Mouse (Mus musculus) liver (tissue): Measurements from ENCODE around the gene Pfkp.
A peak's percentile ranks its signal among the peaks of the same experiment; 100 is the strongest.

ENCODE experiments used
- DNase-seq: peaks from one replicate; pipeline ENCODE4 v3.0.0-alpha.2; 2020; ENCODE audit warnings: mixed read lengths

The Pfkp gene

DNA sequence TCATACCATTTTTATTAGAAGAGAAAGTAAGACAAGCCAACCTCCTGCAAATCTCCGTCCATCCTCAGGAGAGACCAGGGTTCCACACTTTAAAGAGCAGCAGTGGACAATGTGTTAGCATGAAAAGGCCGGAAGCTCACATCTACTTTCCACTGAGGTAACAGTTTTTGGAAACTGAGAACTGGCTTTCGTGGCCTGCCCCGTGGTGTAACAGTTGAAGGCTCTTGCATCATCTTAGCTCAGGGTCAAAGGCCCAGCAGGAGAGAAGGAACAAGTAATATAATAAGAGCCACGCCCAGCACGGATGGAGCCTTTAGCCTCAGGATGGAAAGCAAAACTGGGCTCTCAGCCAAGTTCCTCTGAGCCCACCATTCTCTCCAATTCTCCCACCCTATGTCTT lies 12.1 kb downstream of the Pfkp start:
- DNase-seq: peak; percentile 19

DNA sequence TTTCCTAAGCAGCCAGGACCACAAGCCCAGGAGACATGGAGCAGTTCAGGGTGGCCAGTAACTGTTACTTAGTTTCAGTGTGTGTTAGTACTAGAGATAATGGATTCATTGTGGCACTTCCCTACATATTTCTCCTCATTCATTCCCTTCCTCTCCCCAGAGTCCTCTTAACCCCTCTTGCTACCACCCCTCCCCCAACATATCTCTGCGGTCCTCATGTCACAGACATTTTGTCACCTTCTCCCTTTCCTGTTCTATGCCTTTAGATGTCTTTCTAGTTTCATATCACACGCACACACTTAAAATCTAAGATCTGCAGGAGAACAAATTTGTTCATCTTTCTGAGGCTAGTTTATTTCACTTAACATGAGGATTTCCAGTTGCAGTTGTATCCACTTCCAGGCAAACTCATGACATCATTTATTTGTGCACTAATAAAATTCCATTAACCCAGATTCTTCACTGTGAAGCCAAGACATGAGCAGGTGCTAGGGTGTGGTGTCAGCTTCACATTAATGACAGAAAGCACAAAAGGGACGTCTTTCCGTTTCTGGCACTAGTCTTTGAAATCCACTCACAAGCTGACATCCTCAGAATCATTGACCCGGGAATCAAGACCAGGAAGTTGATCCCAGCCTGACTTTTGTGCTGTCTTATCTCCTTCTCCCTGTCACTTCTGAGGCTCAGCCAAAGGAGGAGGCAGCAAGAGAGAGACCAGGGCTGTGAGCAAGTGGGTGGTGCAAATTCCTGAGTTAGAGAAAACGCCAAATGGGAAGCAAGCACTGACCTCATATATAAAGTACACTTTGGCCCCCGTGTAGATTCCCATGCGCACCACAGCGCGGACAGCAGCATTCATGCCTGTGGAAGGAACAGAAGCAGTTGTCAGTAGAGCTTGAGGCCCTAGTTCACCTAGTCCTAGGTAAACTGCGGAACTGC lies 13.2 kb downstream of the Pfkp start:
- DNase-seq: peak; percentile 7

DNA sequence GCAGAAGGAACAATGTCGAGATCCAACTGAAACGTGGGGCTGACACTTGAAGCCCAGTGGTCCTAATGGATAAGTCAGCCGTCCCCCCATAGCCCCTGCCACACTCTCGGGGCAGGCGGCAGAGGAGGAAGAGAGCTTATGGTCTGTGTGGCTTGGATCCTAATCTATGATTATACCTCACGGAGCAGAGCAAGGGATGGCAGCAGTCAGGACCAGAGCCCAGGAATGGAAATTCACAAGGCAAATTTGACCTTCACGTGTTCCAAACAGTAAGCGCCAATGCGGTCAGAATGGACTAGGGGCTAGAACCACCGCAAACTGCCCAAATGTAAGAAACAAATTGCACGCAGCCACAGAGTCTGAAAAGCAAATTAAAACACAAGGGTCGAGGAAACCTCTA lies 14.5 kb downstream of the Pfkp start:
- no peak for DNase-seq

DNA sequence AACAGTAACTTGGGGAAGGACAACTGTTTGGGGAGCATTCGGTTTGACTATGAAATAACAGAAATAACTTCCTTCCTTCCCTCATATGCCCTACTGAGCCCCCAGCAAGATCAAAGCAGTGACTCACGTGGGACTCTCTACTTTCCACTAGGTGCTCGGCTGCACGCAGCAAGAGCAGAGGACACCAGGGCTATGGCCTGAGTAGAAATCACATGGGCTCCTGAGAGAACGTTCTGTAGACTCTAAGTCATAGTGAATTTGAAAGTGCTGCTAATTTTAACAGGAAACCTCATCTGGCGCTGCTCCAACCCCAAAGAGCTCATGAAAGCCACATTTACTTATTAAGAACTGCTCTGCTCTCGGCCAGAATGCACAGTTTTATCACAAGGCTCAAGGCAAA lies 15.1 kb downstream of the Pfkp start:
- DNase-seq: no peak

GRCm38 (mm10) chr13:6632935-6633334 lies 15.6 kb downstream of the Pfkp start:
- no peak for DNase-seq

GRCm38 (mm10) chr13:6632513-6632912 lies 16.1 kb downstream of the Pfkp start:
- no peak for DNase-seq

- DNase-seq: no peak
Measured at GRCm38 (mm10) chr13:6631772-6632510, 16.6 kb downstream of the Pfkp start.

GRCm38 (mm10) chr13:6630660-6631059 lies 17.9 kb downstream of the Pfkp start:
- no peak for DNase-seq

- DNase-seq: no peak
Measured at GRCm38 (mm10) chr13:6629927-6630326, 18.6 kb downstream of the Pfkp start.

GRCm38 (mm10) chr13:6628998-6629764 lies 19.4 kb downstream of the Pfkp start:
- no peak for DNase-seq

- no peak for DNase-seq
Measured at GRCm38 (mm10) chr13:6628261-6628660, 20.3 kb downstream of the Pfkp start.

- DNase-seq: no peak
Measured at GRCm38 (mm10) chr13:6627352-6627751, 21.2 kb downstream of the Pfkp start.

DNA sequence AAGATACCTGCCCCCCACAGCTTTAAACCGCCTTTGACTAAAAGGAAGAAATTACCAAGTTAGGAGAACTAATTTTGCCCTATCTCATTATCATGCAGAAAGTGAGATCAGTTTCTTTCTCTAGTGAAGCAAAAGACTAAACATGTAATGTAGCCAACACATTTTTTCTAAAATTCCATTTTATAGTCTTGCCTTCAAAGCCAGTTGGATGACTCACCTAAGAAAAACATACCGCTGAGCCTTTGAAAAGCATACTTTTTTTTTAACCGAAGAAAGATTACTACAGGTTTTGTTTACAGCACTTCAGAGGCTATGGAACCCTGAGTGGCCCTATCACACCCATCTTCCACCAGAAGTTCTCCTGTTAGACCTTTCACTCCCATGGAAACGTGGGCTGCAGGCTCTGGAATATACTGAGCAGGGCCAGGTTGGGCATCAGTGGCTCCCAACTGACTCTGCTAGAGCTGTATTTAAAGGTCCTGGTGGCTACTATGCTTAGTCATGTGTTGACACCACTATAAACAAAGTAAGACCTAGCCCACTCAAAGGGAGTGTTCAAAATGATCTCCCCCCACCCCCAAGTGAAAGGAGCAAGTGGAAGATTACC lies 22.0 kb downstream of the Pfkp start:
- DNase-seq: no peak

GRCm38 (mm10) chr13:6625942-6626341 lies 22.6 kb downstream of the Pfkp start:
- DNase-seq: no peak

DNA sequence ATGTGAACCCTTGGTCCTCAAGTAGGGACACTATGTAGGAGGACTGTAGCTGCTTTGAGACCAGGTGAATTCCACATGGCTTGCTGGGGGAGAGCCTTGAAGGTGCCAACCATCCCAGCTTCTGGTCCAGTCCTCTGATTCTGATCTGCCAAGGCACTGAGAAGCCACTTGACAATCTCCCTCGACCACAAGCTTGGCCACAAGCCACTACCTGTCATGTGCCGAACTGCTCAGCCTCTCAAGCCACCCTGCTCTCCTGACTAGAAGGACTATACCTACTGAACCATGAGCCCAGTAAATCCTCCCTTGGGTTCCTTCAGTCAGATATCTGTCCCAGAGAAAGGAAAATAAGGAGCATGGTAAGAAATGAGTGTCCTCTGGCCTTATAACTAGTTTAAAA lies 24.0 kb downstream of the Pfkp start:
- DNase-seq: no peak

- DNase-seq: no peak
Measured at GRCm38 (mm10) chr13:6624121-6624520, 24.5 kb downstream of the Pfkp start.

GRCm38 (mm10) chr13:6621831-6622230 lies 26.7 kb downstream of the Pfkp start:
- no peak for DNase-seq

DNA sequence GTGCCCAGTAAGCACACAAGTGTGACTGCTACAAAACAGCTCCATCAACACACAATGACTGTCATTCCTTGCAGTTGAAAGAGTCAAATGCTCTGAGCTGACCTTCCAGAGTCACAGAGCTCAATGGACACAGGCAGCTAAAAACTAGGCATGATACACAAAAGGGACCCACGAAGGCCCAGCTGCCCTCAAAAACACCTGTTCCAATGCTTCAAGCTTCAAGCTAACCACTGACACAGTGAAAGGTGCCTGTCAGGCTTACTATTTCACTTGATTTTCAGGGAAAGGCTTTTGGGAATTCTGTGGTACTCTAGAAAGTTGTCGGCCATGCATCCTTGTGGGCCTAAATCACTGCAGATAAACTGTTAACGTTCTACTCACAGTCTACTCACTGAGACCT lies 28.3 kb downstream of the Pfkp start:
- DNase-seq: no peak

- DNase-seq: no peak
Measured at GRCm38 (mm10) chr13:6618711-6619110, 29.9 kb downstream of the Pfkp start.

DNA sequence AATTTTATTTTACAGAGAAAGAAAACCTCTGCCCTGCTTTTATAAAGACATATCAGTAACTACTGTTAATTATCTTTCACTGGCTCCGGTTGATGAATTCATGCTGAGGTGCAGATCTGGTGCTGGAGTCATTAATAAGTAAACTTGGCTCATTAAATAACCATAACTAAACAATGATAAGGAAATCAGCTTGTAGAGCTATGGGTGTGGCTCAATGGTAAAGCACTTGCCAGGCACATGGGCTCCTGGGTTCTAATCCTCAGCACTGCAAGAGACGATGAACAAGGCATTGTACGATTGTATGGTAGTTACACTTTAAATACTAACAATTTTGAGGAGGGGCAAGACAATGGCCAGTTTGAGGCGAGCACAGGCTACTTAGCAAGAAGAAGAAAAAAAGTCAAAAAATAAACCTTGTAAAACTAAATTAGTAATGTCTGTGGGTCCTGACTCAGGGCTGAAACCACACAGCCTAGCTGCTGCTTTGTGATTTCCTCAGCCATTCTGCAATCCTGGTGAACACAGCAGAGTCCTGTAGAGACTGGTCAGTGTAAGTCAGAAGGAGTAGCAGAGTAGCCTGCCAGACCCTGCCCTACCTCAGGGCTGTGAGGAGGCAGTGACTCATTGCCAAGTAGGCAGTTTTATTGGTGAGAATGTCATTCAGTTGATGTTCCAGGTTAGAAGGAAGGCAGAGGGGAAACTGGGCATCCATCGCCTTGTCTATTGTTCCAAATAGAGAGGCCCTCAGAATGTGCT lies 34.7 kb downstream of the Pfkp start:
- DNase-seq: no peak

DNA sequence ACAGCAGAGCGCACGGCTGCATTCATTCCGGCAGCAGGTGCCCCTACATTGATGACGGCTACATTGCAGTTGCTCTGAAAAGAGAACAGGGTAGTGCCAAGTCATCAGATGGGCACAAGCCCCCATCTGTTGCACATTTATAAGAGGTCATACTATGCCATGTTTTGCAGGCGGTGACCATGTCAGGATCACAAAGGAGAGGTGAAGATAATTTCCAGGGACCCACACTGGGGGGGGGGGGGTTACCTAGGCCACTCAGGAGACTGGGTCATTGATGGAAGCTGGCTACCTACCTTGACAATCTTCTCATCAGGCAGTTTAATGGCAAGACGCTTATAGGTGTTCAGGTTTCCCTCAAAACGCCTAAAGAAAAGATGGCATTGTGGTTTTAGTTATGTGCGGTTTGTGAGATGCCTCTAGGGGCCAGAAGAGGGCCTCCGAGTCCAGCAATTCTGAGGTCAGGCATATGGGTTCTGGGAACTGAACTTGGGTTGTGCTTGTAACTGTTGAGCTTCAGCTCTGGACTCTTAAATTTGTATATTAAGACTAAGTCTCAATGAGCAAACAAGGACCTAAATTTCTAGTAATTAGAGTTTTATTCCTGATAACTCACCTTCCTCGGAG lies 45.7 kb downstream of the Pfkp start:
- no peak for DNase-seq

DNA sequence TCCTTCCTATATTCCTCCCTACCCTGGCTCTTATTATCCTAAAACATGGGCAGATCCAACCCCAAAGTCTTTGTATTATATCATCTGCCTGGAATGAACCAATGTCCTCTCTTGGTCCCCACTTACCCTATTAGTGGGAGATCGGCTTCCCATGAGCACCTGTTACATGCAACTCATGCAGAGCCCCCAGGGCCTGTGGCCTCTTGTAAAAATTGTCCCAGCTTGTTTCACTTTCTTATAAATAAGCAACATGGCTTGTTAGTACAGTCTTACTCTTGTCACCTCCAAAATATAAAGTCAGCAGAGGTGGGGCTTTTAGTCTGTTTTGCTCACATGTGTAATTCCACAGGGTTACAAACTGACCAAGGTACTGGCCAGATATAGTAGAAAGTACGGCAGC lies 46.9 kb downstream of the Pfkp start:
- no peak for DNase-seq
